Mouse (Mus musculus): ENCODE results near the gene Gm5678.

DNA sequence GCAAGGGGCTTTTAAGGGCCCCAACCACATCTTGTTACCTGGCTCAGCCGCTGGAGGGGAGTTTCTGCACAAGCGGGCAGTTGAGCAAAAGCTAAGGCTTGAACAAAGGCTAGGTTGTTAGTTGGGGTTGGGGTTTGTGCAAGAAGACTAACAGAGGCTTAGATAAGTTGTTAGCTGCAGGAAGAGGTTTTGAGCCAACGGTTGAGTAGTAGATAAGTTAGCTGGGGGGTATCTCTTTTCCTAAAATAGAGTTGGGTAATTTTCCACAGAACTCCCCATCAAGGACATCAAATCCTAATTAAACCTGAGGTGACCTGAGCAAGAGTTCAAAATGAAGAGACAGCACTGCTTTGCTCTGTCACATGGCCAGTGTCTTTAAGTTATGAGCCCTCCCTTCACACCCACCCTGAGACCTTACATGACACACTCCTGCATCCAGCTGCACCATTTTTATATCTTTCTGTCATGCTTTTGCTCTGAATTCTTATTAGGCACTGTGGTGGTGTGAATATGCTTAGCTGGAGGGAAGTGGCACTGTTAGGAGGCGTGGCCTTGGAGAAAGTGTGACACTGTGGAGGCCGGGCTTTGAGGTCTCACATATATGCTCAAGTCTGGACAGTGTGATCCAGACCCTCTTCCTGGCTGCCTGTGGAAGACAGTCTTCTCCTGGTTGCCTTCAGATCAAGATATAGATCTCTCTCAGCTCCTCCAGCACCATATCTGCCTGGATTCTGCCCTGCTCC lies 20.7 kb downstream of the Gm5678 start:
- no peak for TF ChIP-seq CTCF (IDR thresholded peaks at IDR 0.05; ENCODE audit: low read depth)
- no peak for TF ChIP-seq EP300 (IDR thresholded peaks at IDR 0.05; ENCODE audit: low read depth)

All from liver, embryonic 14.5 days (tissue).